Mouse (Mus musculus) kidney, adult 2 months (tissue): Measurements from ENCODE around the gene 4930447C04Rik. TPM values are rescaled to one million over a fixed set of nuclear protein-coding genes. Genes with fewer than 3 reads are reported as not detected.

Source experiments
- DNase-seq: peaks from one replicate; pipeline ENCODE4 v3.0.0; 2021
- H3K27ac ChIP-seq: fragments of 200-500 bp; 2 replicates; pipeline ENCODE4 v1.5.1; 2012; ENCODE audit warnings: low read depth, low read length, control low read depth, inconsistent platforms; ENCODE audit not compliant: insufficient read depth
- H3K27me3 ChIP-seq: fragments of 200-500 bp; replicated peaks from 2 replicates; pipeline ENCODE4 v1.6.1; 2012; ENCODE audit warnings: mild to moderate bottlenecking, moderate library complexity, low read length, inconsistent platforms; ENCODE audit not compliant: control insufficient read depth, insufficient read depth
- H3K36me3 ChIP-seq: fragments of 200-500 bp; 2 replicates; pipeline ENCODE4 v1.6.1; 2012; ENCODE audit warnings: mild to moderate bottlenecking, moderate library complexity, low read length, inconsistent platforms; ENCODE audit not compliant: control insufficient read depth, insufficient read depth
- H3K4me1 ChIP-seq: fragments of 200-500 bp; 2 replicates; pipeline ENCODE4 v1.6.1; 2011; ENCODE audit warnings: low read length; ENCODE audit not compliant: control insufficient read depth, insufficient read depth
- H3K4me3 ChIP-seq: fragments of 200-500 bp; 2 replicates; pipeline ENCODE4 v1.5.1; 2011; ENCODE audit warnings: mild to moderate bottlenecking, low read depth, low read length, control low read depth; ENCODE audit not compliant: insufficient read depth
- CTCF ChIP-seq: fragments of 200-500 bp; conservative IDR thresholded peaks from 2 replicates; pipeline ENCODE4 v1.5.1; 2011; ENCODE audit warnings: low read depth, mild to moderate bottlenecking, control low read depth, low read length, moderate library complexity, mixed read lengths; ENCODE audit not compliant: insufficient read depth, insufficient read length
- POLR2A ChIP-seq: fragments of 200-500 bp; IDR thresholded peaks from one replicate; pipeline ENCODE4 v1.6.1; 2011; ENCODE audit warnings: low read depth, low read length, control low read depth
- WGBS: fragments of 180-500 bp; shearing (Covaris S2); methylation state at CpG from one replicate; pipeline ENCODE4 v1.1.7; 2018; 5-methylcytosine and 5-hydroxymethylcytosine counted together
- polyA plus RNA-seq: library from polyadenylated mRNA; depleted of rRNA; stranded (reverse); fragments of >200 nt; gene quantifications from 2 replicates; pipeline ENCODE4 v1.2.3, GENCODE M21; 2012; rRNA removed

4930447C04Rik gene
- polyA plus RNA-seq, 1 experiment: not detected

DNA sequence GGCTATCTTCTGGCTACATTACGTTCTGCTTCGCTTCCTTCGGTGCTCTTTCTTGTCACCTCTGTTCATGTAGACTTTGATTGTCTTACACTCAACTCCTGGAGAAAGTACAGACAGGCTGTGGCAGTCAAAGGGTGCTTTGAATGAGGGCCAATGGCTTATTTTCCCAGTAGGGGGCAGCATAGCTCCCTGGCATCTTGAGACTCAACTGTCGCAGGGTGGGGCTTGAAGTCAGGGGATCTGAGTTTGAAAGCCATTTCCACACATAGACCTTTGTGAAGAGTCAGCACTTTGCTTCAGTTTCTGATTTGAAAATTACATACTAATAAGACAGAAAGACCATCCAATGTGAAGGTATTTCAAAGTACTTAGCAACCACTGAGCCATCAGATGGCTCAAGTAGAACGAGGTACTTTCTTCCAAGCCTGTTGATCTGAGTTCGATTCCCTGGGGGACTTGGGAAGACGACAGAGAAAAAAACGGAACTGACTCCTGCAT lies 105.0 kb downstream of the 4930447C04Rik start:
- 0 out of 2 replicates have a peak, but pooled peaks have one; percentile 2 for TF ChIP-seq CTCF
- TF ChIP-seq POLR2A: no peak
- 79% methylated on average over 8 of the region's 8 CpGs for WGBS

DNA sequence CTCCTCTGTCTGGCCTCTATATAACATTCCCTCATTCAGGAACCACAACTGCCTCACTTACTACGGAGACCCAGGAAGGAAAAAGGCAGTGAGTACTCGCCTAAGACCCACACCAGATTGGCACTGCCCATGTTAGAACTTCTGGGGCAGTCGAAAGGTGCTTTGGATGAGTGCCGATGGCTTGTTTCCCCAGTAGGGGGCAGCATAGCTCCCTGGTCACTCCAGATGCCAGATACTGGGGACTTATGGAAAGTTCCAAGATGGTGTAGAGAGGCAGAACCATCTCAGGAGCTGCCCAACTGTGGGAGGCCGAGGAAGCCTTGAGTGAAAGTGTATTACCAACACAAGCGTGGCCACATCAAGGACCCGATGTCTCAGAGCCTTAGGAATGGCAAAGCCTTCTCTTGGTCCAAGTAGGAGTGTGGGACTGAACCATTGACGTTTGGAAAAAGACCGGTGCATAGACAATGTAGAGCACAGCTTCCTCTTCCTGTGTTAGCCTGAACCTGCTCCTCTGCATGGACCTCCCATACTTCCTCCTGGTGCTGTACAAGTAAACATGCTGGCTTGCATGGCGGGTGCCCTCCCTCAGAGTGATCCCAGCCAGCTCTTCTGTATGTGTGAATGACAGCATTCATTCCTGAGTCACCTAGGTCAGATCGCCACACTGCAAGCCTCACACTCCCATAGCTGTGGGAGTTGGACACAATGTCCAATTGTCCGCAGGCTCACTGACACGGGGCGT lies 105.6 kb downstream of the 4930447C04Rik start:
- TF ChIP-seq POLR2A (no peak), CTCF (peak; percentile 39)
- 77% methylated on average over 14 of the region's 14 CpGs for WGBS
- no peak overlapping the region for H3K4me3 ChIP-seq
- no peaks in the 10 kb centered on the region for H3K36me3 ChIP-seq
- H3K4me1 ChIP-seq: no peaks in the 10 kb centered on the region
- no peak overlapping the region for H3K27ac ChIP-seq
- no peak for DNase-seq
- no peaks in the 10 kb centered on the region for H3K27me3 ChIP-seq

More for the DNA sequence above, 105.0 kb downstream of the 4930447C04Rik start:
- Histone ChIP-seq H3K36me3 (no peaks in the 10 kb centered on the region), H3K4me1 (no peaks in the 10 kb centered on the region), H3K27me3 (no peaks in the 10 kb centered on the region), H3K4me3 (no peak overlapping the region), H3K27ac (no peak overlapping the region)
- no peak for DNase-seq

DNA sequence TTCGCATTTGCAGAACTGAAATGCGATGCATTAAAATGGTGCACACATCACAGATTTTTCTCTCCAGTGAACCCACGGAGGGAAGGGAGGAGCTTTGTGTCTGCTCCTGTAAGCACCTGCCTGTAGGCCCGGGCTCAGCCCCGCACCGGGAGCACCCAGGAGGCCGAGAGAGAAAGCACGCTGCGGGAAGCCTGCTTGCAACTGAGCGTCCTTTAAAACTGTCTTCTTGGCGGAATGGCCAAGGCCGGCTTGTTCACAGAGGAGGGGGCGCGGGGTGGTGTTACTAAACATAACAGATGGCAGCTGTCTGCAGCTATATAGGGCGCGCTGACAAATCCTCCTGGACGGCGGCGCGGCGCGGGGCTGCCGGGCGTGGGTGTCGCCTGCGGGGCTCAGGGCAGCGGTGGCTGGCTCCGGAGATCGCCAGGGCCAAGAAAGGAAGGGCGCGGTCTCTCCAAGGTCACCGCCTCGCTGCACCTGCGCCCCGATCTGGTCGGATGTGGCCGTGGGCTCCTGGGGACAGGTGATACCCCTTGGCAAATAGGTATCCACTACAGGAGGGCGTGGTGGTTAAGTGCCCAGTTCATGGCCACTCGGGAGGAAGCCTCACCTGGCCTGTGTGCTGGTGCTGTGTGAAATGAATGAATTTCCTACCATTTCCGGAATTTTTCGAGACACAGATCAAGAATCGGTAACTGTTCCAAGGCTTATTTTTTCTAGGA lies 108.7 kb downstream of the 4930447C04Rik start:
- Histone ChIP-seq H3K36me3 (no peaks in the 10 kb centered on the region), H3K27me3 (no peaks in the 10 kb centered on the region), H3K4me3 (peak overlapping the region; percentile 15; the same call in 1 of the 2 replicates), H3K27ac (no peak overlapping the region), H3K4me1 (no peaks in the 10 kb centered on the region)
- WGBS: 7% methylated on average over 42 of the region's 42 CpGs
- TF ChIP-seq POLR2A: no peak
- TF ChIP-seq CTCF: no peak
- DNase-seq: peak; percentile 10

Other genes with a start within 250 kb of the 4930447C04Rik start
- gene Ppm1a, start 183.3 kb downstream of the 4930447C04Rik start, polyA plus RNA-seq: 50.1 and 68.8 TPM in 2 replicates
- gene Six6, start 882 bp downstream of the 4930447C04Rik start, polyA plus RNA-seq: not detected in 2 replicates
- 0.35 and 0.53 TPM in 2 replicates for gene Six1, start 113.1 kb upstream of the 4930447C04Rik start, polyA plus RNA-seq
- 0.78 and 0.81 TPM in 2 replicates for gene Six4, start 172.7 kb upstream of the 4930447C04Rik start, polyA plus RNA-seq
- gene Mnat1, start 182.9 kb upstream of the 4930447C04Rik start, polyA plus RNA-seq: 6.5 and 7.9 TPM in 2 replicates